In genomic region chr1:33757033-33757413, GRCm38 (mm10) we compare ENCODE assay signal across 8 mouse cellular contexts. TPM values are rescaled to one million over a fixed set of nuclear protein-coding genes. Genes with fewer than 3 reads are reported as not detected.
DNase-seq lines count a peak whose midpoint lies in the region; ATAC-seq and TF ChIP-seq lines count a peak whose summit lies in the region.

No protein-coding gene starts in this region.

- no peak for DNase-seq in left cerebral cortex, adult 2 months (ENCODE audit: extremely low spot score in 1 of 2, low spot score in 2 of 2)
- DNase-seq in left cerebral cortex, adult 18-20 months (ENCODE audit: low spot score in 2 of 2) = no peak
- DNase-seq in MN1 (ENCODE audit: low spot score) = peak; percentile 55
- no peak for DNase-seq in right cerebral cortex, adult 18-20 months
- DNase-seq in testis, postnatal 14 days (ENCODE audit: low spot score) = no peak

- peak; percentile 54 for ATAC-seq in forebrain, embryonic 13.5 days
- ATAC-seq in kidney, embryonic 15.5 days (replicated peaks; ENCODE audit: low FRiP score) = peak; percentile 14
- ATAC-seq in midbrain, embryonic 16.5 days = peak; percentile 59

- no peaks in the 10 kb centered on the region for H3K27me3 ChIP-seq in forebrain, embryonic 13.5 days
- no peaks in the 10 kb centered on the region for H3K27me3 ChIP-seq in kidney, embryonic 15.5 days
- H3K27me3 ChIP-seq in midbrain, embryonic 16.5 days (ENCODE audit: control insufficient read depth, insufficient read depth, low read depth, low read length) = no peaks in the 10 kb centered on the region

- no peaks in the 10 kb centered on the region for H3K9me3 ChIP-seq in forebrain, embryonic 13.5 days (replicated peaks)
- no peaks in the 10 kb centered on the region for H3K9me3 ChIP-seq in kidney, embryonic 15.5 days (replicated peaks)
- H3K9me3 ChIP-seq in midbrain, embryonic 16.5 days (replicated peaks; ENCODE audit: control insufficient read depth, low read length, poor library complexity, severe bottlenecking) = no peaks in the 10 kb centered on the region

- H3K4me1 ChIP-seq in forebrain, embryonic 13.5 days = peaks cover 25% of the 10 kb centered on the region
- H3K4me1 ChIP-seq in kidney, embryonic 15.5 days = peaks cover 38% of the 10 kb centered on the region
- peaks cover 9% of the 10 kb centered on the region for H3K4me1 ChIP-seq in midbrain, embryonic 16.5 days (ENCODE audit: control insufficient read depth, insufficient read depth, low read length)

- WGBS in forebrain, embryonic 13.5 days = 5% methylated on average over 14 of the region's 14 CpGs
- under 1% methylated on average over 14 of the region's 14 CpGs for WGBS in kidney, embryonic 15.5 days
- WGBS in midbrain, embryonic 16.5 days = 6% methylated on average over 14 of the region's 14 CpGs

- intact Hi-C loops in left cerebral cortex, adult 2 months (cut with DNase I) = loop anchor here (5.0 kb wide), 1 partner anchor 205 kb away; no protein-coding TSS in a partner anchor

- peak overlapping the region; percentile 98 for H3K4me2 ChIP-seq in forebrain, embryonic 13.5 days
- H3K4me2 ChIP-seq in kidney, embryonic 15.5 days = peak overlapping the region; percentile 95
- H3K4me2 ChIP-seq in midbrain, embryonic 16.5 days (ENCODE audit: low read length) = peak overlapping the region; percentile 97

- peak overlapping the region; percentile 85 for H3K9ac ChIP-seq in forebrain, embryonic 13.5 days
- H3K9ac ChIP-seq in kidney, embryonic 15.5 days = peak overlapping the region; percentile 70
- H3K9ac ChIP-seq in midbrain, embryonic 16.5 days (ENCODE audit: low read depth, low read length) = peak overlapping the region; percentile 88

- H3K4me3 ChIP-seq in left cerebral cortex, adult 2 months = peak overlapping the region; percentile 93
- H3K4me3 ChIP-seq in forebrain, embryonic 13.5 days = peak overlapping the region; percentile 72
- H3K4me3 ChIP-seq in kidney, embryonic 15.5 days (replicated peaks) = peak overlapping the region; percentile 76
- H3K4me3 ChIP-seq in midbrain, embryonic 16.5 days (ENCODE audit: low read depth, low read length) = peak overlapping the region; percentile 61

- peaks cover 12% of the 10 kb centered on the region for H3K36me3 ChIP-seq in forebrain, embryonic 13.5 days (ENCODE audit: poor library complexity, severe bottlenecking)
- H3K36me3 ChIP-seq in kidney, embryonic 15.5 days = peaks cover 20% of the 10 kb centered on the region
- no peaks in the 10 kb centered on the region for H3K36me3 ChIP-seq in midbrain, embryonic 16.5 days (ENCODE audit: control insufficient read depth, insufficient read depth, low read length)

- TF ChIP-seq CTCF in left cerebral cortex, adult 2 months (IDR thresholded peaks at IDR 0.05) = no peak

- H3K27ac ChIP-seq in left cerebral cortex, adult 2 months = no peak overlapping the region
- H3K27ac ChIP-seq in forebrain, embryonic 13.5 days = no peak overlapping the region
- peak overlapping the region; percentile 86 for H3K27ac ChIP-seq in kidney, embryonic 15.5 days
- H3K27ac ChIP-seq in midbrain, embryonic 16.5 days (ENCODE audit: low read length) = no peak overlapping the region

RNA-seq across cellular contexts. Expression of gene Bag2, which starts 0.6 kb away (rescaled TPM):
- total RNA-seq in left cerebral cortex, adult 2 months (2021) = 10 to 100 TPM; 11.6 to 12.9 TPM
- 10 to 100 TPM; 13.3 to 14.0 TPM for total RNA-seq in left cerebral cortex, adult 18-20 months (2021)
- 25.0 and 25.4 TPM in 2 replicates for polyA plus RNA-seq in forebrain, embryonic 13.5 days (2015; fragmentation: Nextera tagmentation; extraction: Ambion mirVana)
- 84.7 and 87.6 TPM in 2 replicates for polyA plus RNA-seq in kidney, embryonic 15.5 days (2015; fragmentation: Nextera tagmentation; extraction: Ambion mirVana)
- 22.5 and 23.0 TPM in 2 replicates for polyA plus RNA-seq in midbrain, embryonic 16.5 days (2015; fragmentation: Nextera tagmentation; extraction: Ambion mirVana)

RNA-seq across cellular contexts. Expression of gene Rab23, which starts 37.3 kb away (rescaled TPM):
- 10 to 100 TPM; 29.7 to 31.0 TPM for total RNA-seq in left cerebral cortex, adult 2 months (2021)
- total RNA-seq in left cerebral cortex, adult 18-20 months (2021) = 10 to 100 TPM; 26.8 to 31.2 TPM
- polyA plus RNA-seq in forebrain, embryonic 13.5 days (2015; fragmentation: Nextera tagmentation; extraction: Ambion mirVana) = 28.4 and 31.9 TPM in 2 replicates
- polyA plus RNA-seq in kidney, embryonic 15.5 days (2015; fragmentation: Nextera tagmentation; extraction: Ambion mirVana) = 28.0 and 30.2 TPM in 2 replicates
- 33.3 and 35.9 TPM in 2 replicates for polyA plus RNA-seq in midbrain, embryonic 16.5 days (2015; fragmentation: Nextera tagmentation; extraction: Ambion mirVana)

RNA-seq across cellular contexts. Expression of gene Zfp451, which starts 57.4 kb away (rescaled TPM):
- 10 to 100 TPM; 59.9 to 64.7 TPM for total RNA-seq in left cerebral cortex, adult 2 months (2021)
- 10 to 100 TPM; 52.7 to 57.5 TPM for total RNA-seq in left cerebral cortex, adult 18-20 months (2021)
- polyA plus RNA-seq in forebrain, embryonic 13.5 days (2015; fragmentation: Nextera tagmentation; extraction: Ambion mirVana) = 37.2 and 43.4 TPM in 2 replicates
- polyA plus RNA-seq in kidney, embryonic 15.5 days (2015; fragmentation: Nextera tagmentation; extraction: Ambion mirVana) = 25.3 and 26.7 TPM in 2 replicates
- 44.2 and 51.2 TPM in 2 replicates for polyA plus RNA-seq in midbrain, embryonic 16.5 days (2015; fragmentation: Nextera tagmentation; extraction: Ambion mirVana)
